Mouse (Mus musculus): Measurements from ENCODE around the gene 4933409G03Rik. TPM values are rescaled to one million over a fixed set of nuclear protein-coding genes. Genes with fewer than 3 reads are reported as not detected.
A peak's percentile ranks its signal among the peaks of the same experiment; 100 is the strongest.
"Not testable (repeated sequence)": the region's sequence is repeated elsewhere in the genome, so short reads cannot be mapped to it uniquely, and the experiment has no call there.

Gene 4933409G03Rik
- not detected for polyA plus RNA-seq (2017; shearing (Covaris generic))

DNA sequence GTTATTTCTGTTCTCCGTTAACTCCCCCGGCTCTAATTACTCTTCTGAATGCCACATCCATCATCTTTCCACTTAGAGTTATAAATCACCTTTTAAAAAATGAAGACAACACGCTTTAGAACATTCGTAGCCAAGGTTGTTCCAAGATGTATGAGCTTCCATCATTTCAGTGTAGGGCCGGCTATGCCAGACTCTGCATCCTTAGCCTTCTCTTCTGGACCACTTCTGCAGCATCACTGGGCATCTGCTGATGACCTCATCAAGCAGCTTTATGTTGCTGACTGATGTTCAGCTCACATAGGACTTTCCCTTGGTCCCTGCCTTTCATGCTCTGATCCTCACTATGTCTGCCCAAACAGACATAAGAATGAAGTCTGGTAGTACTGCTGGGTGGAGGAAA, at the start of gene 4933409G03Rik:
Gene 4933409G03Rik, plus strand, starts transcription at position 301 of the 400 bp plus-strand sequence.
- no peak for ATAC-seq

DNA sequence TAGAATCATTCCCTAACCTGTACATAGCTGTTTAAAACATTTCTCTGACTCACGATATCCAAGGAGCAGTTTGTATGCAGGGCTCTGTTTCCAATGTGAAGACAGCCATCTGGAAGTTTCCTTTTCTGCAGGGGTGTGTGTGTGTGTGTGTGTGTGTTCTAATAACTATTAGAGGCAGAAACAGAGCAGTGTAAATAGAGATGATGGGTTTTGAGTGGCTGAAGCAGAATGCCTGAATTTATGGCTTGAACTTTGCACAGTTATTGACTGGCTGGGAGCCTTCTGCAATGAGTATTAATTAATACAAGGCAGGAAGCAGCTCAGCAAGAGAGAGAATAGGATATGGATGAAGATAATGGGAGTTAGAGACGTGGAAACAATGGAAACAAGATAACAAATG, 38.0 kb upstream of the 4933409G03Rik start:
- no peak for ATAC-seq

DNA sequence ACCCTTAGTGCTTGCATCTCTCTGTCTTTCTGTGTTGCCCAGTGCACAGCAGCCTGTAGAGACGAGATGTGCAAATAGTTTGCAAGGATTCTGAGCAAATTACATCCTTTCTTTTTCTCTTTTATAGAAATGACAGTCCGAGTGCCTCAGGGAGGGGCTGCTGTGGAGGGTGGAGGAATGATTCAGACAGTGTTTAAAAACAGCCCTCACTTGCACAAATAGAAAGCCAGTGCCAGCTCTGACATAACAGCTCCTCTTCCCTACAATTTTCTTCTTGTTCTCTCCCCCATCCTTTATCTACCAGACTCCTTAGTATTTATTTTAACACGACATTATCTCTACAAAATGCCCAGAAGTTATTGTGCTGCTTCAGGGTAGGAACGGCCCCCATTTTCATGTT, 21.4 kb upstream of the 4933409G03Rik start:
- ATAC-seq = no peak

DNA sequence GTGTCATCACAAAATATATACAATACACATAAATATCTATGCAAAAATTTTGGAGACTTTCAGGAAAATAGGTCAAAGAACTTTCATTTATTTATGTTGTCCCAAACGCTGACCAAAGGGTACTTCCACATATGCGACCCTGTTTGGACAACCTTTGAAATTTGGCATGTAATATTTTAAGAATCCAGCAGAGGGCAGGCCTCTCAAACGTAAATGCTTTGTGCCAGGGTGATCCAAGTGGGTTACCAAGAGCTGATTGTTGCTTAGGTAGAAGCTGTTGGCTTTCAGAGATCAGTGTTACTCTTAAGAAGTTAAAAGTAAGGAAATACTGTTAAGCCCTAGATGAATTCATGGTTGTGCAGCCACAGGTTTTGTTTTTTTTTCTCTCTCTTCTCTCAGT, 18.9 kb upstream of the 4933409G03Rik start:
- peak; percentile 60 for ATAC-seq

DNA sequence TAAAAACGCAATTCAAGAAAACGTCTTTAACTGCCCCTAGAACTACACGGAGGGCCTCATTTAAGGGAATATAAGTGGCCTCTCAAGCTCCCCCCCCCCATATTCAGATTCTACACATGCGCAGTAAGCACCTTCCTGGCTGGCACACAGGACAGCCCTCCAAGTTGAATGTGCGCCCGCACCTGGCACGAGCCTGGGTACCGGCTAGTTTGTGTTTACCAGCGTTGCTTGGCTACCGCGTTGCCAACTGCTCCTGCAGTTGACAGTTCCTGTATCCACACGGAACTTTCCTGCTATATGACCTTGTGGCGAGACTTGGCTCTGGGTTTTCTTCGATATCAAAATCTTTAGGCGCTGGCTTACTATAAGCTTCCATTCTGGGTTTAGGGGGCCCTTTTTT, 13.9 kb upstream of the 4933409G03Rik start:
- ATAC-seq = no peak

DNA sequence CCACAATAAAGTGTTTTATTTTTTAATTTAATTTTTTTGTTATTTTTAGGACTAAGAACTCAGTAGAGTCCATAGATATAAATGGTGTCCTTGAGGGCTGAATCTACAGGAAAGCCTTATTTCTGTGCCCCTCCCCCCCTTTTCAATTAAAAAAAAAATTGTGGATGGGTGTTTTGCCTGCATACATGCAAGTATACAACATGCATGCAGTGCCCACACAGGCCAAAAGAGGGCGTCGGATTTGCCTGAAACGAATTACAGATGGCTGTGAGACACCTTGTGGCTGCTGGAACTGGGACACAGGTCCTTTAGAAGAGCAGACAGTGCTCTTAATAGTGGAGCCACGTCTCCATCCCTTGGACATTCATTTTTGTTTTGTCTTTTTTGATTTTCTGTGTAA, 9.9 kb upstream of the 4933409G03Rik start:
- ATAC-seq = no peak

DNA sequence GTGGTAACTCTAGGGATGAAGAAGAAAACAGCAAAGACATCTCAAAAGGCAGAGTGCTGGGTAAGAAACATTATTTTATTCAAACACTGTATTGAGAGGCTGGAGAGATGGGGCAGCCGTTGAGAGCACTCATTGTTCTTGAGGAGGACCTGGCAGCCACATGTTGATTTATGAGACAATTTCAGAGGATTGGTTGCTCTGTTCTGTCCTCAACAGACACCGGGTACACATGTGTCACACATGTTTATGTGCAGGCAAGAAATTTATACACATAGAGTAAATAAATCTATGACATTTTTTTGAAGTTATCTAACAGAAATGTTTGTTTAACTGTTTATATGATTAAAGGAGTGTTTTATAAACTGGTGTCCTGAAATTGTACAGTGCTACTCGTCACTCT, 10.6 kb downstream of the 4933409G03Rik start:
- ATAC-seq = no peak

DNA sequence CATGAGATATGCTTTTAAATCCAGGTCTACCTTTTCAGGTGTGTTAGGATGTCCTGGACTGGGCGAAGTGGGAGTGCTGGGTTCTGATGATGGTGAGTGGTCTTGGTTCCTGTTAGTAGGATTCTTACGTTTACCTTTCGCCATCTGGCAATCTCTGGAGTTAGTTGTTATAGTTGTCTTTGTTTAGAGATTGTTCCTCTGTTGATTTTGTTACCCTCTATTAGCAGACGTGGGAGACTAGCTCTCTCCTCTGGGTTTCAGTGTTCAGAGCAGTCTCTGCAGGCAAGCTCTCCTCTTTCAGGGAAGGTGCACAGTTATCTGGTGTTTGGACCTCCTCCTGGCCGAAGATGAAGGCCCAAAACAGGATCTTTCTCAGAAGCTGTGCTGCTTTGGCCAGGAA, 74.0 kb downstream of the 4933409G03Rik start, which contains the start of gene 4932414N04Rik:
Gene 4932414N04Rik, plus strand, starts transcription at position 301 of the 400 bp plus-strand sequence.
- not testable (repeated sequence) for ATAC-seq

Other genes with a start within 250 kb of the 4933409G03Rik start
- 10 to 100 TPM; 18.2 to 26.0 (median 18.6) TPM for gene Stk39, start 110.1 kb upstream of the 4933409G03Rik start, polyA plus RNA-seq (2017; shearing (Covaris generic))
- not detected for gene 4932414N04Rik, start 74.1 kb downstream of the 4933409G03Rik start, polyA plus RNA-seq (2017; shearing (Covaris generic))

Data from inflammation-experienced regulatory T-cells, adult 6 months (primary cell).